Mouse (Mus musculus) myocyte (in vitro differentiated cells): Measurements from ENCODE around the gene Cryab.

ENCODE experiments used
- CEBPB ChIP-seq: IDR thresholded peaks from 2 replicates; pipeline ENCODE4 v1.6.1; 2011; ENCODE audit warnings: mild to moderate bottlenecking, moderate library complexity; ENCODE audit not compliant: poor library complexity, insufficient read depth, severe bottlenecking
- E2F4 ChIP-seq: IDR thresholded peaks from one replicate; pipeline ENCODE4 v1.6.1; 2011; ENCODE audit warnings: mild to moderate bottlenecking, control low read depth, moderate library complexity; ENCODE audit not compliant: insufficient read depth
- MAX ChIP-seq: IDR thresholded peaks from one replicate; pipeline ENCODE4 v1.6.1; 2011; ENCODE audit warnings: low read depth, mild to moderate bottlenecking, control low read depth
- MYOD1 ChIP-seq, 3 experiments: IDR thresholded peaks; one replicate each; pipeline ENCODE4 v1.6.1; 2011; ENCODE audit warnings: control low read depth in 2 of 3, low read depth in 2 of 3, mild to moderate bottlenecking in 2 of 3, moderate library complexity in 1 of 3; ENCODE audit not compliant: insufficient read length in 2 of 3, control insufficient read depth in 1 of 3
- MYOG ChIP-seq, 3 experiments: IDR thresholded peaks; one replicate each; pipeline ENCODE4 v1.6.1; 2011; ENCODE audit warnings: control low read depth in 2 of 3, low read depth in 2 of 3, mild to moderate bottlenecking in 2 of 3; ENCODE audit not compliant: insufficient read length in 2 of 3, control insufficient read depth in 1 of 3, insufficient read depth in 1 of 3
- POLR2A ChIP-seq: IDR thresholded peaks from one replicate; pipeline ENCODE4 v1.6.1; 2011; ENCODE audit warnings: low read depth, mild to moderate bottlenecking, control low read depth, moderate library complexity; ENCODE audit not compliant: insufficient read length
- POLR2AphosphoS2 ChIP-seq: IDR thresholded peaks from one replicate; pipeline ENCODE4 v1.6.1; 2011; ENCODE audit warnings: low read depth, control low read depth; ENCODE audit not compliant: insufficient read length
- SRF ChIP-seq: IDR thresholded peaks from one replicate; pipeline ENCODE4 v1.6.1; 2011; ENCODE audit warnings: low read depth; ENCODE audit not compliant: control insufficient read depth, insufficient read length
- TCF12 ChIP-seq: IDR thresholded peaks from one replicate; pipeline ENCODE4 v1.6.1; 2011; ENCODE audit warnings: mild to moderate bottlenecking, control low read depth; ENCODE audit not compliant: poor library complexity, insufficient read depth, severe bottlenecking
- TCF3 ChIP-seq: IDR thresholded peaks from one replicate; pipeline ENCODE4 v1.6.1; 2011; ENCODE audit warnings: low read depth, control low read depth; ENCODE audit not compliant: insufficient read length
- USF1 ChIP-seq: IDR thresholded peaks from one replicate; pipeline ENCODE4 v1.6.1; 2011; ENCODE audit warnings: low read depth, mild to moderate bottlenecking, control low read depth, moderate library complexity

- no peak for TF ChIP-seq POLR2A
- no peak for TF ChIP-seq POLR2AphosphoS2
- no peak for TF ChIP-seq USF1
- TF ChIP-seq MAX: no peak
- TF ChIP-seq MYOG (IDR thresholded peaks at IDR 0.05; ENCODE audit: control insufficient read depth in 1 of 3, insufficient read depth in 1 of 3, insufficient read length in 2 of 3, low read depth in 2 of 3): no peak
- no peak for TF ChIP-seq E2F4
- no peak for TF ChIP-seq MYOD1 (IDR thresholded peaks at IDR 0.05; ENCODE audit: control insufficient read depth in 1 of 3, insufficient read length in 2 of 3, low read depth in 2 of 3)
- TF ChIP-seq TCF3: no peak
- no peak for TF ChIP-seq TCF12
- no peak for TF ChIP-seq SRF
- no peak for TF ChIP-seq CEBPB
These were observed 16.1 kb upstream of the Cryab start for GRCm38 (mm10) chr9:50734989-50735388.
